Mouse (Mus musculus) right cerebral cortex, postnatal 10 days (tissue): ENCODE results near the gene Gsdme.

Source experiments
- DNase-seq, 2 experiments: peaks; one replicate each; pipeline ENCODE4 v3.0.0; 2021; ENCODE audit warnings: low spot score in 2 of 2

Gene Gsdme

GRCm38 (mm10) chr6:50263670-50264069 is at the start of gene Gsdme:
Gsdme (minus strand) TSS chr6:50263862.
- no peak for DNase-seq

DNA sequence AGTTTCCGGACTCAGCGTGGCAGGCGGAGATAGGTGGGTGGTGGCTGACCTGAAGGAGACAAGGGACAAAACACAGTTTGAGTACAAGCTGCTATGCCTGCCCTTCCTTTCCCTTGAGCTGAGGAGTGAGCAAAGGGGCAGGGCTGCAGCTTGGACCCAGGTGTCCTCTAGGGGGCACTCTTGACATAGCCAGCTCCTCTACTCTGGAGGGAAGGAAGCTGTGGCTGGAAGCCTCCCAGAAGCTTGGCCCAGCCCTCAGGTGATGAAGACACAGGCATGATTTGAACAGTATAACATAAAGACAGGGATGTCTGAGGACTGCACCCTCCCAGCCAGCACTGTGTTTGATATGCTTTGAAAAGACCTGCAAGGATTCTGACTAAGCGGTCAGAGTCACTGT is 49.0 kb upstream of the Gsdme start:
- DNase-seq: peak; percentile 69 to 75

DNA sequence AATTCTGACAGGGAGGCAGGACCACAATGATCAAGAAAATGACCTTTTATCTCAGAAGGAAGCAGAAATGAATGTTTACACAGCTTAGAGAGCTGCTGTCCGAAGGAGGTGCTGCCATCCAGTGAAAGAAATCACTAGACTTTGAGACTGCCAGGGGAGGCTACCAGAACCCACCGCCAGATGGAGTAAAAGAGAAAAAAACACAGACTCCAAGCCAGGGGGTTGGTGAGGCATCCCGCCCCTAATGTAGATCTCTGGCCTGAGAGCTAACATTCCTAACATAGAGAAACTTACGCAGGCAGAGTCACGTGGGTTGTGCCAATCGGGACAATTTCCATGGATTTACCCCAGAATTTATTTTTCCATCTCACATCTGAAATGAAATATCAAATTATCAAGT is 45.4 kb upstream of the Gsdme start:
- peak; percentile 72 to 77 for DNase-seq

DNA sequence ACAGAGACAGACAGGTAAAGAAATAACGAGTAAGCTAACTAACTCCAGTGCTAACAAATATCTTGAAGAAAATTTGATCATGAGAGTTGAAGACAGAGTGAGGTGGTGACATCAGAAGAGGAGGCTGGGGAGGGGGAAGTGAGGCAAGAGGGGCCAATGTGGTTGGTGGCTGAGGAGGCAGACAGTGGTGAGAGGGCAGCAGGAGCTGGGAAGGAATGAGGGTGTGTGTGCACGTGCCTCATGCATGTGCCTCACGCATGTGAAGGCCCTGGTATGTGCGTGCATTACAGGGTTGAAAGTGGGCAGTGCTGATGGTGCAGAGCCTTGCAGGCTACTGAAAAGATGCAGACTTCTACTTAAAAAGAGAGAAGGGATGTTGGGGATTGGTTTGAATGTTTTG is 43.0 kb upstream of the Gsdme start:
- no peak for DNase-seq

DNA sequence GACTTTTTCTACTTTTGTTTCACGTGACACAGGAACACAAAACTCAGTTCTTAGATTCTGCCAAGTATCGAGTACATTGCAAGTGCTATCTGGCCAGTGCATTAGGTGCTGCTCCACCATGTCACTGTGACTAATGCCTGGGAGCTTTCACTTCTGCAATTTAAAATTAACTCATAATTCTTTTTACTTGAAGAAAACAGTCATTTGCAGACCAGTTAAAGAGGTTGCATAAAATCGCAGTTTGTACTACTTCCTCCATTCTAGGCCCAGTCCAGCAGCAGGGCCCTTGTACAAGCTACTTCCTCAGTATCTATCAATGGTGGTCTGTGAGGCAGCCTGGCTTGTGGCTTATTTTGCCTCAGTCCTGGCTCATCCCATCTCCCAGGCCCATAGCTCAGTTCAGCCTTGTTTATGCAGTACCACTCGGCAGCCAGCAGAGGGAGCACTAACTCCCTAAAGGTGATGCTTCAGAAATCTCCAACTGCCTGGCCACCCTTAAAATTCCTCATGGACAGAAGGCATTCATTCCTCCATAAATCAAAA is 41.4 kb upstream of the Gsdme start:
- DNase-seq: peak; percentile 87 to 92

DNA sequence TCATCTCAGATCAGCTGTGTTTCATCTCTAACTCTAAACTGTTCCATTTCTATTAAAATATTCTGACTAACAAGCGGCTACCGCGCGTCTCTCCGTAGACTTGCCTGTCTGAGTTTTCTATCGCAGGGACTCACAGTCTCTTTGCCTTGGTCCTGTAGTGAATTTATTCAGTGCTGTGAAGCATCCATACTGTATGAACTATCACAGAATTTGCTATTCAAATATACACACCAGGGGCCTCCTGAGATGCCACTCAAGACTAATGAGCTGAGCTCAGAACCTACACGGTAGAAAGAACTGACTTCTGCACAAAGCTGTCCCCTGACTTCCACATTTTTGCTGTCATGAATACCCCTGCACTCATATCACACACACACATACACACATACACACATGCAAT is 37.5 kb upstream of the Gsdme start:
- no peak for DNase-seq

DNA sequence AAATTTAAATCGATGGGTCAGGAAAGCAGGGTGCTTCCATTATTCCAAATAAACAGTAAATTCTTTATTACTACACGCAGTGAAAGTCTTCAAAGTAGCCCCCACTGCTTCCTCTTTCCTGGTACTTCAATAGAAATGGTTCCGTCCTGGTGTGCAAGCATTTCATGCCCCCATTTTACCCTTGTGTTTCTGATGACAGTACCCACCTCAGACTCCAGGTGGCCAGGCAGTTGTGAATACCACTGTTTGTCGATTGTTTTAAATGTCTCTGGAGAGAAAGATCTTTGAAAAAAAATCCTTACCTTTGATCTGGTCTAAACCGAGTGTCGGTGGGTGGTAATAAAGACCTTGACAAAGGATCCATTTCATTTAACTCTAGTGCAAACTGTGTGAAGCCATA is 37.0 kb upstream of the Gsdme start:
- no peak for DNase-seq

GRCm38 (mm10) chr6:50299071-50299470 is 35.4 kb upstream of the Gsdme start:
- DNase-seq: no peak

- DNase-seq: no peak
Observed at GRCm38 (mm10) chr6:50297671-50298070, 34.0 kb upstream of the Gsdme start.

DNA sequence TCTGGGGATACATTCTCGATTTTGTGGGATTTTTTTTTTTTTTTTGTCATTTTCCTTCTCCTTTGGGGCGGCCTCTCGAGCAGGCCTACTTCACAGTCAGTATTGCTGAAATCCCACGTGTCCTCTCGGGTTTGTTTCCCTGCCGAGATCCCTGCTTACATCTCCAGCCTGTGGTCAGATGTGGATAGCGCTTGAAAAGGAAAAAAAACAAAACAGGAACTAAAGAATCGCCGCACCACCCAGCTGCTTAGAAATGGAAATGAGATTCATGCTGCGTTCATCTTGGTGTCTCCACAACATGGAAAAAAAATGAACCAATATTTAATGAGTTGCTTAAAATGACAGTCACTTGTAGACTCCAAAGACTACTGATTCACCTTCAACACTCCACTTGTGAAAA is 31.5 kb upstream of the Gsdme start:
- no peak for DNase-seq

DNA sequence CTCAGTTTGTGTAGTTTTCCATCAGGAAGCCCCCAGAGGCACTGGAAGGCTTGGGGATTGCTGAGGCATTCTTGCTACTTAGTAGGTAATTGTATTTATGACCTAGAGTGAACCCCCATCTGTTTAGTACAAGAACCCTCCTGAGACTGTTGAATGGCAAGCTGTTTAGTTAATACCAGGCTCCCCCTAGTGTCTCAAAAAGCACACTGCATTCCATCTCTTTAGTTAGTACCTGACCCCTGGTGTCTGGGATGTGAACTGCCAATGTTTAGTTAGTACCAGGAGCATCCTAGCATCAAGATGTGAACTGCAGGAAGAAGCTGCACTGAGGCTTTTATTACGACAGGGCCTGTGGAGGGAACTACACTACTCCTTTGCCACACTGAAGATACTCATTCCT is 30.5 kb upstream of the Gsdme start:
- DNase-seq: peak; percentile 76 to 81

DNA sequence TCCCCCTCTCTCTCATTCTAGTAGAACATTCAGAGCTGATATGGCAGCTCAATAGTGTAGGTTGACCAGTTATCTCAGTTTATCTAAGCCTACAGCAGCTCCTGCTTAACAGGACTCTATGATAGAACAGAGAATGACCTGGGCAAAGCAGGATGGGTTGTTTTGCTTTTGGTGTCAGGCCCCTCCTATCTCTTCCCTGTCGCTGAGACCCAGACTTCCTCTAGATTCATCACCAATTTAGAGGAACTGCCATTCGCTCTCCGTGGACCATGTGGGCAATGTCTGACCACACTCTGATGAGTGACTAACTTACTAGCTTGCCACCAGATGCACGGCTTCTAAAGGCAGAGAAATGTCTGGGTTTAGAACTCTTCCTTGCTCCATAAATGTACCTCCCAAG is 28.0 kb upstream of the Gsdme start:
- DNase-seq: no peak

DNA sequence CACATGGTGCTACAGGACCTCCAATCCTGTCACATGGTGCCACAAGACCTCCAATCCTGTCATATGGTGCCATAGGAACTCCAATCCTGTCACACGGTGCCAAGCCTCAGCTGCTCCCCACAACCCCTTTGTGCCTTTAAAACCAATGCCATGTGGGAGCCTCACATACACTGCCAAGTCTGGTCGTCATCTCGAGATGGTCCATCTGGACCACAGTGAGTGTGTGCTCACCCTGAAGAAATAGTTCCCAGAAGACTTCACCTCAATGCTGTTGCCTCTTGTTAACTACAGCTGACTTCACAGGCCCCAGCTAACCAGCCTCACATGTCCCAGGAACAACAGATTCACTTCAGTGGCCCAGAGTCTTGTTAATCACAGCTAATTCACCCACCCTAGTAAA is 23.2 kb upstream of the Gsdme start:
- no peak for DNase-seq

GRCm38 (mm10) chr6:50279642-50280041 is 16.0 kb upstream of the Gsdme start:
- no peak for DNase-seq

- DNase-seq: no peak
Observed at GRCm38 (mm10) chr6:50273947-50274346, 10.3 kb upstream of the Gsdme start.

GRCm38 (mm10) chr6:50273416-50273815 is 9.8 kb upstream of the Gsdme start:
- no peak for DNase-seq

DNA sequence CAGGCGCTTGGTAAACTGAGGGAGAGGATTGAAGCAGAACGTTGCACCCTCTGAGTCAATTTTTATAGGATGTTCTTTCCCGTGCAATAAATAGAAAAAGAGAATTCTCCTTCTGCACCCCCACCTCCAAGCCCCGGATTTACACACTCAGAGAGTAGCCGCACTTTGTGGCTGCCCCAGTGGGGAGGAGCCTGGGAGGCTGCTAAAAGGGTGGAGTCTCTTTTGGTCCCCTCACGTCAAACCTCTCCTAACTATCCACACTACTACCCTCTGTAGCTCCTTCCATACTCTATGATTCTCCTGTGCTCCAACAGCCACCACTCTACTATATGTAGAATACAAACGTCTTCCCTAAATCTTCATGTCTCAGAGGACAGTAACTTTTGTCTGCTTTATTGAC is 1.4 kb downstream of the Gsdme start:
- DNase-seq: no peak

DNA sequence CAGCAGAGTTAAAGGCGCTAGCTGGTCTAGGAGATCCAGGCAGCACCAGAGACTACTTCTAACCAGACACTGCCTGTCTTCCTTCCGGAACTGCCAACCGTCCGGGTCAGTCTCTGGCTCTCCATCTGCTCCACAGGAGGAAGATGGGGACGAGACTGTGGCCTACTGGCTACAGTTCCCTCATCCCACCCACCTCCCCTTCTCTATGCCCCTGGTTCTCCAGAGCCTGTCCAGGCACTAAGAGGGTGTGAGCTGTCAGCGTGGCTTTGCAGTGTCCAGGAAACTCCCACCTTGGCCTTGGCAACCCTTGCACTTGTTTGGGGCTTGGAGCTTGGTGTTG is 1.8 kb downstream of the Gsdme start:
- no peak for DNase-seq

GRCm38 (mm10) chr6:50261201-50261921 is 2.3 kb downstream of the Gsdme start:
- DNase-seq: peak; percentile 88 to 89

GRCm38 (mm10) chr6:50255356-50255755 is 8.3 kb downstream of the Gsdme start:
- DNase-seq: no peak

- peak; percentile 47 to 48 for DNase-seq
Observed at GRCm38 (mm10) chr6:50254723-50255184, 8.9 kb downstream of the Gsdme start.

GRCm38 (mm10) chr6:50252690-50253089 is 11.0 kb downstream of the Gsdme start:
- DNase-seq: no peak

DNA sequence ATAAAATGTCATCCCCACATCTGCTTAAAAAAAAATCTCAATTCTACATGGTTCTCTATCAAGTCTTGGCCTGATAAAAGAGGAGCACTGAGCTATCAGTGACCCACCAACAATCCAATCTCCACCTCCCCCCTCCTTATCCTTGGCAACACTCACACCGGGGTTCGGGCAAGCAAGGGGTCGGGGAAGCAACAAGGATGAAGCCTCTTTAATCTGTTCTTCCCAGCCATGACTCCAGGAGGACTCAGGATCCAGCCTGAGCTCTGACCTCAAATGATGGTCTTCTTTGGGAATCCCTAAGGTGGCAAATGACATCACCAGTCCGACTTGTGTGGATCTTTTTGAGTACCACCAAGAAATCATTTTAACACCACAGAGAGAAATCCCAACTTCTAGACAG is 15.9 kb downstream of the Gsdme start:
- DNase-seq: no peak

DNA sequence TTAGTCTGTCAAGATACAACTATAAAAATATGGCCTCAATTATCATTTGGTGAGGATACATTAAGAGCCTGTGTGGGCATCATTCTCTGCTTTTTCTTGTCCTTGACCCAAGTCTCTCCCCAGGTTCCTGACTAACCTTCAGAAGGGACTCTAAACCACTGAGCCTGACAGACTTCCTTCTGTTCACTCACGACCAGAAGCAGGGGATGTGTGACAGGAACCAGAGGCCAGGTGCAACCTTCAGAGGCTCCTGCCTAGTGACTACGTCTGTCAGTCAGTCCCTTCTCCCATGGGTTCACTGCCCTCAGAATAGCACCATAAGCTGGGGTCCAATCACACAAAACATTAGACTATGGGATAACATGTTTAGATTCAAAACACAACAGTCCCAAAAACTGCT is 16.3 kb downstream of the Gsdme start:
- DNase-seq: peak in 1 of 2 experiments; percentile 6
